Mouse (Mus musculus): ENCODE measurements around the gene Gm2004. TPM values are rescaled to one million over a fixed set of nuclear protein-coding genes. Genes with fewer than 3 reads are reported as not detected.
"Not testable (repeated sequence)": the region's sequence is repeated elsewhere in the genome, so short reads cannot be mapped to it uniquely, and the experiment has no call there.

Gm2004 gene
- polyA plus RNA-seq (2016; fragmentation: Nextera tagmentation; extraction: Ambion mirVana), result 1.8 and 3.1 TPM in 2 replicates

- H3K27ac ChIP-seq (replicated peaks); H3K9me3 ChIP-seq; DNase-seq (ENCODE audit: low spot score); H3K4me3 ChIP-seq; H3K36me3 ChIP-seq (replicated peaks); H3K27me3 ChIP-seq (replicated peaks; ENCODE audit: low read depth, poor library complexity, severe bottlenecking); H3K4me1 ChIP-seq: not testable (repeated sequence)
- WGBS, result no CpG with 5 or more reads among the region's 2 CpGs
Measured at GRCm38 (mm10) chr2:176149725-176150124, at the start of gene Gm2004. Gm2004 (minus strand) TSS chr2:176149825.

Other genes starting within 250 kb of the Gm2004 start
- gene Zfp966, start 218.7 kb downstream of the Gm2004 start, polyA plus RNA-seq (2016; fragmentation: Nextera tagmentation; extraction: Ambion mirVana), result 6.5 and 7.0 TPM in 2 replicates
- gene Gm2026, start 184.5 kb downstream of the Gm2004 start, polyA plus RNA-seq (2016; fragmentation: Nextera tagmentation; extraction: Ambion mirVana), result 24.4 and 30.2 TPM in 2 replicates
- 8.4 and 13.7 TPM in 2 replicates for gene 2210418O10Rik, start 76.7 kb upstream of the Gm2004 start, polyA plus RNA-seq (2016; fragmentation: Nextera tagmentation; extraction: Ambion mirVana)
- gene Gm11009, start 169.7 kb upstream of the Gm2004 start, polyA plus RNA-seq (2016; fragmentation: Nextera tagmentation; extraction: Ambion mirVana), result not detected in 2 replicates

Measured in embryonic facial prominence, embryonic 10.5 days (tissue).